Mouse (Mus musculus): ENCODE measurements around the gene Cradd.

Cradd gene

GRCm38 (mm10) chr10:95304240-95304639 is 19.7 kb downstream of the Cradd start:
- DNase-seq (ENCODE audit: low read depth), result no peak

- no peak for DNase-seq (ENCODE audit: low read depth)
Measured at GRCm38 (mm10) chr10:95302211-95303163, 21.4 kb downstream of the Cradd start.

- DNase-seq (ENCODE audit: low read depth), result no peak
Measured at GRCm38 (mm10) chr10:95300178-95300793, 23.6 kb downstream of the Cradd start.

GRCm38 (mm10) chr10:95299808-95300133 is 24.2 kb downstream of the Cradd start:
- no peak for DNase-seq (ENCODE audit: low read depth)

- DNase-seq (ENCODE audit: low read depth), result no peak
Measured at GRCm38 (mm10) chr10:95299010-95299807, 24.7 kb downstream of the Cradd start.

GRCm38 (mm10) chr10:95298504-95298903 is 25.4 kb downstream of the Cradd start:
- no peak for DNase-seq (ENCODE audit: low read depth)

GRCm38 (mm10) chr10:95297690-95298104 is 26.2 kb downstream of the Cradd start:
- DNase-seq (ENCODE audit: low read depth), result no peak

- no peak for DNase-seq (ENCODE audit: low read depth)
Measured at GRCm38 (mm10) chr10:95297024-95297423, 26.9 kb downstream of the Cradd start.

GRCm38 (mm10) chr10:95293261-95293660 is 30.7 kb downstream of the Cradd start:
- no peak for DNase-seq (ENCODE audit: low read depth)

GRCm38 (mm10) chr10:95292269-95292668 is 31.7 kb downstream of the Cradd start:
- no peak for DNase-seq (ENCODE audit: low read depth)

- DNase-seq (ENCODE audit: low read depth), result peak; percentile 55
Measured at GRCm38 (mm10) chr10:95291133-95291876, 32.6 kb downstream of the Cradd start.

GRCm38 (mm10) chr10:95289819-95290218 is 34.1 kb downstream of the Cradd start:
- DNase-seq (ENCODE audit: low read depth), result no peak

- no peak for DNase-seq (ENCODE audit: low read depth)
Measured at GRCm38 (mm10) chr10:95288206-95288605, 35.7 kb downstream of the Cradd start.

GRCm38 (mm10) chr10:95287351-95287750 is 36.6 kb downstream of the Cradd start:
- DNase-seq (ENCODE audit: low read depth), result no peak

GRCm38 (mm10) chr10:95283434-95283833 is 40.5 kb downstream of the Cradd start:
- DNase-seq (ENCODE audit: low read depth), result no peak

- no peak for DNase-seq (ENCODE audit: low read depth)
Measured at GRCm38 (mm10) chr10:95281996-95282395, 41.9 kb downstream of the Cradd start.

- DNase-seq (ENCODE audit: low read depth), result no peak
Measured at GRCm38 (mm10) chr10:95281466-95281990, 42.4 kb downstream of the Cradd start.

GRCm38 (mm10) chr10:95280327-95280726 is 43.6 kb downstream of the Cradd start:
- no peak for DNase-seq (ENCODE audit: low read depth)

GRCm38 (mm10) chr10:95279459-95279858 is 44.5 kb downstream of the Cradd start:
- DNase-seq (ENCODE audit: low read depth), result no peak

GRCm38 (mm10) chr10:95278085-95278484 is 45.8 kb downstream of the Cradd start:
- DNase-seq (ENCODE audit: low read depth), result no peak

- no peak for DNase-seq (ENCODE audit: low read depth)
Measured at GRCm38 (mm10) chr10:95275488-95275887, 48.4 kb downstream of the Cradd start.

GRCm38 (mm10) chr10:95273226-95273625 is 50.7 kb downstream of the Cradd start:
- no peak for DNase-seq (ENCODE audit: low read depth)

Measured in c-Kit-positive CD71-negative TER-119-negative erythroid progenitor cells, embryonic 14.5 days (primary cell).